Mouse (Mus musculus): ENCODE measurements around the gene Tspoap1. TPM values are rescaled to one million over a fixed set of nuclear protein-coding genes. Genes with fewer than 3 reads are reported as not detected.

Gene Tspoap1
- polyA plus RNA-seq, 1 experiment from 2014 or later: 10.0 TPM

- Histone ChIP-seq H3K4me3 (ENCODE audit: low read depth, low read length) (no peak overlapping the region), H3K4me1 (replicated peaks; ENCODE audit: control insufficient read depth, insufficient read depth, low read length) (no peaks in the 10 kb centered on the region)
- WGBS: 73% methylated on average over 17 of the region's 17 CpGs
These were observed 4.9 kb upstream of the Tspoap1 start for GRCm38 (mm10) chr11:87755360-87756017.

GRCm38 (mm10) chr11:87756251-87756820 lies 4.0 kb upstream of the Tspoap1 start:
- ATAC-seq (ENCODE audit: low FRiP score) (no peak), DNase-seq (ENCODE audit: low spot score) (no peak)
- Histone ChIP-seq H3K9me3 (ENCODE audit: control insufficient read depth, low read length) (no peaks in the 10 kb centered on the region), H3K4me2 (replicated peaks; ENCODE audit: low read depth, low read length) (no peak overlapping the region), H3K4me1 (replicated peaks; ENCODE audit: control insufficient read depth, insufficient read depth, low read length) (no peaks in the 10 kb centered on the region), H3K27ac (ENCODE audit: low read depth, low read length) (no peak overlapping the region), H3K4me3 (ENCODE audit: low read depth, low read length) (no peak overlapping the region), H3K9ac (ENCODE audit: low read depth, low read length) (no peak overlapping the region), H3K27me3 (ENCODE audit: control insufficient read depth, insufficient read depth, low read length) (peaks cover 8% of the 10 kb centered on the region), H3K36me3 (ENCODE audit: control insufficient read depth, insufficient read depth, low read length) (no peaks in the 10 kb centered on the region)
- WGBS: 89% methylated on average over 15 of the region's 15 CpGs

More at GRCm38 (mm10) chr11:87755360-87756017, 4.9 kb upstream of the Tspoap1 start:
- Histone ChIP-seq H3K36me3 (ENCODE audit: control insufficient read depth, insufficient read depth, low read length) (no peaks in the 10 kb centered on the region), H3K9me3 (ENCODE audit: control insufficient read depth, low read length) (no peaks in the 10 kb centered on the region), H3K27ac (ENCODE audit: low read depth, low read length) (no peak overlapping the region), H3K9ac (ENCODE audit: low read depth, low read length) (no peak overlapping the region), H3K4me2 (replicated peaks; ENCODE audit: low read depth, low read length) (no peak overlapping the region), H3K27me3 (ENCODE audit: control insufficient read depth, insufficient read depth, low read length) (peaks cover 2% of the 10 kb centered on the region)
- ATAC-seq (ENCODE audit: low FRiP score): no peak
- no peak for DNase-seq (ENCODE audit: low spot score)

- no peak overlapping the region for H3K9ac ChIP-seq (ENCODE audit: low read depth, low read length)
- no peaks in the 10 kb centered on the region for H3K4me1 ChIP-seq (replicated peaks; ENCODE audit: control insufficient read depth, insufficient read depth, low read length)
- no peak for DNase-seq (ENCODE audit: low spot score)
- no peak for ATAC-seq (ENCODE audit: low FRiP score)
- no peaks in the 10 kb centered on the region for H3K9me3 ChIP-seq (ENCODE audit: control insufficient read depth, low read length)
- WGBS: 85% methylated on average over 25 of the region's 25 CpGs
- peaks cover 17% of the 10 kb centered on the region for H3K27me3 ChIP-seq (ENCODE audit: control insufficient read depth, insufficient read depth, low read length)
- no peak overlapping the region for H3K27ac ChIP-seq (ENCODE audit: low read depth, low read length)
- H3K36me3 ChIP-seq (ENCODE audit: control insufficient read depth, insufficient read depth, low read length): no peaks in the 10 kb centered on the region
- no peak overlapping the region for H3K4me3 ChIP-seq (ENCODE audit: low read depth, low read length)
- no peak overlapping the region for H3K4me2 ChIP-seq (replicated peaks; ENCODE audit: low read depth, low read length)
These were observed 3.1 kb upstream of the Tspoap1 start for GRCm38 (mm10) chr11:87757001-87757954.

DNA sequence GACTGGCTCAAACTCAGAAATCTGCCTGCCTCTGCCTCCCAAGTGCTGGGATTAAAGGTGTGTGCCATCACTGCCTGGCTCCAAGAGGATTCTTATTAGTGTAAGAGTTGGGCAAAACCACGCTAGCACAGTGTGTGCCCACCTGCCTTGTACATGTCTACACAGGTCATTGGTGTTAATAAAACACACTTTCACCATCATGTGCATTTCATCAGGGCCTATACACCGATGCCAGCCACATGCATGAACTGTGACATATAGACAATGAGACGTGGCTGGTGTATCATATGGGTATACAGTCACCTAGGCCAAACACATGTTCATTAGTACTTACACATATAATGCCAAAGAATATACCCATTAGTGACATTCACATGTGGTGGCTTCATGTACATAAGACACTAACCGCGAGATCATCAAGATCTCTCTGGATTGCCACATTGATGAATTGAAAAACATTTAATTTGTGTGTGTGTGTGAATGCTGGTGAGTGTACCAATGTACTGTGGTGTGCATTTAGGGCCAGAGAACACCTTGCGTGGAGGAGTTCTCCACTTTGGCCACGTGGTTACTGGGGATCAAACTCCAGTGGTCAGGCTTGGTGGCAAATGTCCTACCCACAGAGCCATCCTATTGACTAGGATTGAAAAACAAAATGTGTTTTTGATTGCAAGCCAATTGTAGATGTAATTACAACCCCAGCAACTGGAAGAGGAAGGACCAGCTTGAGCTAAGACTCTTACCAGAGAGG lies 2.0 kb upstream of the Tspoap1 start:
- peaks cover 2% of the 10 kb centered on the region; the same call in 1 of the 2 replicates for H3K4me1 ChIP-seq (replicated peaks; ENCODE audit: control insufficient read depth, insufficient read depth, low read length)
- ATAC-seq (ENCODE audit: low FRiP score): no peak
- no peaks in the 10 kb centered on the region for H3K36me3 ChIP-seq (ENCODE audit: control insufficient read depth, insufficient read depth, low read length)
- H3K9ac ChIP-seq (ENCODE audit: low read depth, low read length): no peak overlapping the region
- H3K4me2 ChIP-seq (replicated peaks; ENCODE audit: low read depth, low read length): no peak overlapping the region
- DNase-seq (ENCODE audit: low spot score): no peak
- no peak overlapping the region for H3K27ac ChIP-seq (ENCODE audit: low read depth, low read length)
- no peak overlapping the region for H3K4me3 ChIP-seq (ENCODE audit: low read depth, low read length)
- peaks cover 27% of the 10 kb centered on the region for H3K27me3 ChIP-seq (ENCODE audit: control insufficient read depth, insufficient read depth, low read length)
- 83% methylated on average over 7 of the region's 7 CpGs for WGBS
- H3K9me3 ChIP-seq (ENCODE audit: control insufficient read depth, low read length): no peaks in the 10 kb centered on the region

DNA sequence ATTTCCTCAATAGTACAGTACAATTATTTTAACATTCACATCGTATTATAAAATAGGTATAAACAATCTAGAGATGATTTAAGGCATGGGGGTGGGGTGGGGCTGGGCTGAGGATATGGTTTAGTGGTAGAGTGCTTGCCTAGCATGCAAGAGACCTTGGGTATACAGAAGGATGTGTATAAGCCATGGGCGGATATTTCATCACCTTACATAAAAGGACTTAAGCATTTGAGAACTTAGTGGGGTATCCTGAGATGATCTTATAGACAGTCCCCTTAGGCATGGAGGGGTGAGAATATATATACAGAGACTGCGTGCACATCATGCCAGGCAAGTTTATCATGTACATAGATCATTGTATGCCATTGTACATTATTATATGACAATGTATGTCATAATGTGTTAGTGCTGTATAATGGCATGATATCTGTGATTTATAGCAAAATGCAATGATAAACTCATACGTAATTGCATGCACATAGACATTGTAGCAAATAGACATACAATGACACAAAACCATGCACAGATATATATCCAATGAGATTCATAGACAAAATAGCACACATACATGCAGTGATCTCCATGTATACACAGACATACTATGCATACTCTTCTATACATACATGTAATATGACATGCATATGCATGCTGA lies 1.3 kb upstream of the Tspoap1 start:
- H3K36me3 ChIP-seq (ENCODE audit: control insufficient read depth, insufficient read depth, low read length): no peaks in the 10 kb centered on the region
- H3K27me3 ChIP-seq (ENCODE audit: control insufficient read depth, insufficient read depth, low read length): peaks cover 33% of the 10 kb centered on the region
- no peak overlapping the region for H3K4me3 ChIP-seq (ENCODE audit: low read depth, low read length)
- H3K9ac ChIP-seq (ENCODE audit: low read depth, low read length): no peak overlapping the region
- 76% methylated on average over 4 of the region's 4 CpGs for WGBS
- ATAC-seq (ENCODE audit: low FRiP score) (no peak), DNase-seq (ENCODE audit: low spot score) (no peak)
- no peaks in the 10 kb centered on the region for H3K9me3 ChIP-seq (ENCODE audit: control insufficient read depth, low read length)
- H3K4me1 ChIP-seq (replicated peaks; ENCODE audit: control insufficient read depth, insufficient read depth, low read length): peaks cover 6% of the 10 kb centered on the region
- H3K27ac ChIP-seq (ENCODE audit: low read depth, low read length): no peak overlapping the region
- H3K4me2 ChIP-seq (replicated peaks; ENCODE audit: low read depth, low read length): no peak overlapping the region

DNA sequence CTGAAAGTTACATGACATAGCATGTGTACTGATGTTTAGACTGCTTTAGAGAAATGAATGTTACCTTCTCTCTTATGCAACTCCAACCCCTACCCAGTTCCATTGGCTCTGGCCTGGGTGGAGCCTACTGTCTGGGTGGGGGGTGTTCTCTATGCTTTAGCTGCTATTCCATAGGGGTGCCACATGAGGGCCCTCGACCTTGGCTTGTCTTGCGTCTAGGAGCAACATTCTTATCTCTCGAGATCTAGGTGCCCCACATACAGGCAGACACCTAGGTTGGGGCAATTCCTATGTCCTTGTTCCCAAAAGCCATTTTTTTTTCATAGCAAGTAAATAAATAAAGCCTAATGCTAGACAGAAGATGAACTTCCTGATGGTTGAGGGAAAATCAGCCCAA lies 734 bp upstream of the Tspoap1 start:
- no peak for ATAC-seq (ENCODE audit: low FRiP score)
- Histone ChIP-seq H3K4me2 (replicated peaks; ENCODE audit: low read depth, low read length) (no peak overlapping the region), H3K9ac (ENCODE audit: low read depth, low read length) (no peak overlapping the region)

GRCm38 (mm10) chr11:87761181-87761721 lies 910 bp downstream of the Tspoap1 start:
- Histone ChIP-seq H3K4me2 (replicated peaks; ENCODE audit: low read depth, low read length) (peak overlapping the region; percentile 41), H3K4me3 (ENCODE audit: low read depth, low read length) (peak overlapping the region; percentile 36), H3K36me3 (ENCODE audit: control insufficient read depth, insufficient read depth, low read length) (no peaks in the 10 kb centered on the region), H3K27ac (ENCODE audit: low read depth, low read length) (no peak overlapping the region), H3K9ac (ENCODE audit: low read depth, low read length) (no peak overlapping the region), H3K9me3 (ENCODE audit: control insufficient read depth, low read length) (no peaks in the 10 kb centered on the region), H3K4me1 (replicated peaks; ENCODE audit: control insufficient read depth, insufficient read depth, low read length) (peaks cover 6% of the 10 kb centered on the region), H3K27me3 (ENCODE audit: control insufficient read depth, insufficient read depth, low read length) (peaks cover 50% of the 10 kb centered on the region)
- DNase-seq (ENCODE audit: low spot score) (peak; percentile 3), ATAC-seq (ENCODE audit: low FRiP score) (no peak)
- WGBS: 65% methylated on average over 11 of the region's 11 CpGs

More for the DNA sequence above, 734 bp upstream of the Tspoap1 start:
- DNase-seq (ENCODE audit: low spot score): peak; percentile 34
- H3K4me3 ChIP-seq (ENCODE audit: low read depth, low read length): no peak overlapping the region
- H3K9me3 ChIP-seq (ENCODE audit: control insufficient read depth, low read length): no peaks in the 10 kb centered on the region
- H3K36me3 ChIP-seq (ENCODE audit: control insufficient read depth, insufficient read depth, low read length): no peaks in the 10 kb centered on the region
- WGBS: 6% methylated on average over 3 of the region's 3 CpGs
- H3K27me3 ChIP-seq (ENCODE audit: control insufficient read depth, insufficient read depth, low read length): peaks cover 36% of the 10 kb centered on the region
- H3K4me1 ChIP-seq (replicated peaks; ENCODE audit: control insufficient read depth, insufficient read depth, low read length): peaks cover 6% of the 10 kb centered on the region
- H3K27ac ChIP-seq (ENCODE audit: low read depth, low read length): no peak overlapping the region

Measured in hindbrain, embryonic 11.5 days (tissue).